Mouse (Mus musculus) CD4-positive, CD25-positive, alpha-beta regulatory T cell, adult 2 months (primary cell): Measurements from ENCODE around the gene Lifr.

Source experiments
- DNase-seq: peaks from one replicate; pipeline ENCODE4 v3.0.0-alpha.2; 2012; ENCODE audit warnings: low read depth, low spot score

Gene Lifr

GRCm38 (mm10) chr15:7201421-7202380, 111.3 kb downstream of the Lifr start:
- DNase-seq = no peak

- DNase-seq = no peak
Observed at GRCm38 (mm10) chr15:7202981-7203380, 112.6 kb downstream of the Lifr start.

GRCm38 (mm10) chr15:7203606-7204330, 113.4 kb downstream of the Lifr start:
- DNase-seq = no peak

GRCm38 (mm10) chr15:7204917-7205316, 114.5 kb downstream of the Lifr start:
- no peak for DNase-seq

GRCm38 (mm10) chr15:7206110-7206509, 115.7 kb downstream of the Lifr start:
- no peak for DNase-seq

- DNase-seq = no peak
Observed at GRCm38 (mm10) chr15:7207292-7207691, 116.9 kb downstream of the Lifr start.

GRCm38 (mm10) chr15:7208180-7208579, 117.8 kb downstream of the Lifr start:
- DNase-seq = no peak

GRCm38 (mm10) chr15:7213683-7214082, 123.3 kb downstream of the Lifr start:
- no peak for DNase-seq

GRCm38 (mm10) chr15:7215845-7216244, 125.4 kb downstream of the Lifr start:
- no peak for DNase-seq

- peak; percentile 13 for DNase-seq
Observed at GRCm38 (mm10) chr15:7216581-7217272, 126.3 kb downstream of the Lifr start.

GRCm38 (mm10) chr15:7217273-7217598, 126.8 kb downstream of the Lifr start:
- no peak for DNase-seq

GRCm38 (mm10) chr15:7222809-7223208, 132.4 kb downstream of the Lifr start:
- DNase-seq = no peak

- no peak for DNase-seq
Observed at GRCm38 (mm10) chr15:7224151-7224775, 133.8 kb downstream of the Lifr start.

GRCm38 (mm10) chr15:7226225-7226624, 135.8 kb downstream of the Lifr start:
- DNase-seq = peak; percentile 68

- DNase-seq = no peak
Observed at GRCm38 (mm10) chr15:7233393-7234090, 143.1 kb downstream of the Lifr start.

GRCm38 (mm10) chr15:7239904-7240303, 149.5 kb downstream of the Lifr start:
- DNase-seq = no peak

GRCm38 (mm10) chr15:7240950-7241349, 150.5 kb downstream of the Lifr start:
- DNase-seq = no peak

GRCm38 (mm10) chr15:7242161-7242850, 151.9 kb downstream of the Lifr start:
- no peak for DNase-seq
